Mouse (Mus musculus) neural tube, embryonic 15.5 days (tissue): ENCODE results near the gene Gm20388. TPM values are rescaled to one million over a fixed set of nuclear protein-coding genes. Genes with fewer than 3 reads are reported as not detected.

Source experiments
- ATAC-seq: fragments of 200-750 bp; cut with Nextera tagmentation; 2 replicates; pipeline ENCODE4 v1.8.0; 2017; ENCODE audit warnings: mild to moderate bottlenecking, moderate TSS enrichment, moderate library complexity; ENCODE audit not compliant: low FRiP score
- H3K27ac ChIP-seq: fragments of 300-500 bp; sonication (generic); replicated peaks from 2 replicates; pipeline ENCODE4 v1.5.1; 2015; ENCODE audit warnings: mild to moderate bottlenecking, inconsistent platforms
- H3K27me3 ChIP-seq: fragments of 300-500 bp; sonication (generic); replicated peaks from 2 replicates; pipeline ENCODE4 v1.6.1; 2015; ENCODE audit warnings: inconsistent platforms
- H3K36me3 ChIP-seq: fragments of 300-500 bp; sonication (generic); 2 replicates; pipeline ENCODE4 v1.6.1; 2015; ENCODE audit warnings: inconsistent platforms
- H3K4me1 ChIP-seq: fragments of 300-500 bp; sonication (generic); 2 replicates; pipeline ENCODE4 v1.6.1; 2015; ENCODE audit warnings: inconsistent platforms
- H3K4me2 ChIP-seq: fragments of 300-500 bp; sonication (generic); 2 replicates; pipeline ENCODE4 v1.6.1; 2015; ENCODE audit warnings: inconsistent platforms, mild to moderate bottlenecking, moderate library complexity
- H3K4me3 ChIP-seq: fragments of 300-500 bp; sonication (generic); replicated peaks from 2 replicates; pipeline ENCODE4 v1.5.1; 2015; ENCODE audit warnings: mild to moderate bottlenecking, inconsistent platforms
- H3K9ac ChIP-seq: fragments of 300-500 bp; sonication (generic); replicated peaks from 2 replicates; pipeline ENCODE4 v1.6.1; 2015; ENCODE audit warnings: mild to moderate bottlenecking, inconsistent platforms
- H3K9me3 ChIP-seq: fragments of 300-500 bp; sonication (generic); replicated peaks from 2 replicates; pipeline ENCODE4 v1.6.1; 2016; ENCODE audit warnings: inconsistent platforms
- WGBS: fragments of 180-500 bp; shearing (Covaris S2); methylation state at CpG from one replicate; pipeline ENCODE4 v1.1.7; 2015; ENCODE audit warnings: mixed read lengths; 5-methylcytosine and 5-hydroxymethylcytosine counted together
- polyA plus RNA-seq: library from polyadenylated mRNA; unstranded; fragments of >200 nt; fragmentation: Nextera tagmentation; extraction: Ambion mirVana; gene quantifications from 2 replicates; pipeline ENCODE4 v1.2.1, GENCODE M21; 2015

The Gm20388 gene
- polyA plus RNA-seq, 1 experiment from 2014 or later = not detected

GRCm38 (mm10) chr8:122482448-122482847 is 2571.8 kb downstream of the Gm20388 start:
- Histone ChIP-seq H3K4me3 (no peak overlapping the region), H3K9ac (no peak overlapping the region), H3K36me3 (peaks cover 67% of the 10 kb centered on the region), H3K4me1 (peaks cover 2% of the 10 kb centered on the region), H3K27me3 (no peaks in the 10 kb centered on the region), H3K9me3 (no peaks in the 10 kb centered on the region), H3K27ac (no peak overlapping the region), H3K4me2 (no peak overlapping the region)
- ATAC-seq = no peak
- WGBS = 97% methylated on average over 8 of the region's 8 CpGs

- Histone ChIP-seq H3K27me3 (no peaks in the 10 kb centered on the region), H3K36me3 (peaks cover 54% of the 10 kb centered on the region), H3K27ac (no peak overlapping the region), H3K4me3 (no peak overlapping the region), H3K9ac (no peak overlapping the region), H3K4me2 (no peak overlapping the region), H3K9me3 (no peaks in the 10 kb centered on the region), H3K4me1 (no peaks in the 10 kb centered on the region)
- ATAC-seq = no peak
- WGBS = 96% methylated on average over 7 of the region's 7 CpGs
These were observed 2573.2 kb downstream of the Gm20388 start for GRCm38 (mm10) chr8:122483877-122484276.

GRCm38 (mm10) chr8:122484831-122485230 is 2574.2 kb downstream of the Gm20388 start:
- Histone ChIP-seq H3K36me3 (peaks cover 45% of the 10 kb centered on the region), H3K4me2 (no peak overlapping the region), H3K4me3 (no peak overlapping the region), H3K27ac (no peak overlapping the region), H3K9me3 (no peaks in the 10 kb centered on the region), H3K9ac (no peak overlapping the region), H3K27me3 (no peaks in the 10 kb centered on the region), H3K4me1 (no peaks in the 10 kb centered on the region)
- ATAC-seq = no peak
- 90% methylated on average over 12 of the region's 12 CpGs for WGBS

GRCm38 (mm10) chr8:122488387-122488786 is 2577.7 kb downstream of the Gm20388 start:
- WGBS = 86% methylated on average over 9 of the region's 9 CpGs

GRCm38 (mm10) chr8:122497016-122497734 is 2586.5 kb downstream of the Gm20388 start:
- no peak for ATAC-seq
- H3K4me1 ChIP-seq = no peaks in the 10 kb centered on the region
- H3K36me3 ChIP-seq = no peaks in the 10 kb centered on the region
- H3K4me3 ChIP-seq = no peak overlapping the region
- H3K9me3 ChIP-seq = no peaks in the 10 kb centered on the region
- H3K4me2 ChIP-seq = no peak overlapping the region
- 83% methylated on average over 12 of the region's 12 CpGs for WGBS
- no peak overlapping the region for H3K9ac ChIP-seq
- no peak overlapping the region for H3K27ac ChIP-seq
- no peaks in the 10 kb centered on the region for H3K27me3 ChIP-seq

More at GRCm38 (mm10) chr8:122488387-122488786, 2577.7 kb downstream of the Gm20388 start:
- peaks cover 15% of the 10 kb centered on the region for H3K36me3 ChIP-seq
- no peaks in the 10 kb centered on the region for H3K9me3 ChIP-seq
- no peak overlapping the region for H3K4me3 ChIP-seq
- no peaks in the 10 kb centered on the region for H3K4me1 ChIP-seq
- H3K27me3 ChIP-seq = no peaks in the 10 kb centered on the region
- H3K4me2 ChIP-seq = no peak overlapping the region
- H3K27ac ChIP-seq = no peak overlapping the region
- no peak; the same call in 1 of the 2 replicates for ATAC-seq
- H3K9ac ChIP-seq = no peak overlapping the region

- no peaks in the 10 kb centered on the region for H3K9me3 ChIP-seq
- H3K4me1 ChIP-seq = no peaks in the 10 kb centered on the region
- H3K9ac ChIP-seq = no peak overlapping the region
- no peak for ATAC-seq
- H3K27me3 ChIP-seq = no peaks in the 10 kb centered on the region
- H3K36me3 ChIP-seq = no peaks in the 10 kb centered on the region
- H3K27ac ChIP-seq = no peak overlapping the region
- WGBS = 72% methylated on average over 17 of the region's 17 CpGs
- H3K4me3 ChIP-seq = no peak overlapping the region
- no peak overlapping the region for H3K4me2 ChIP-seq
These were observed 2587.3 kb downstream of the Gm20388 start for GRCm38 (mm10) chr8:122497912-122498311.

GRCm38 (mm10) chr8:122500856-122501255 is 2590.2 kb downstream of the Gm20388 start:
- Histone ChIP-seq H3K4me3 (no peak overlapping the region), H3K4me1 (no peaks in the 10 kb centered on the region), H3K36me3 (no peaks in the 10 kb centered on the region), H3K9me3 (no peaks in the 10 kb centered on the region), H3K9ac (no peak overlapping the region), H3K27ac (no peak overlapping the region), H3K27me3 (no peaks in the 10 kb centered on the region), H3K4me2 (no peak overlapping the region)
- peak; percentile 55; the same call in 1 of the 2 replicates for ATAC-seq
- WGBS = 38% methylated on average over 10 of the region's 10 CpGs

GRCm38 (mm10) chr8:122511552-122511951 is 2600.9 kb downstream of the Gm20388 start:
- Histone ChIP-seq H3K27ac (no peak overlapping the region), H3K9me3 (no peaks in the 10 kb centered on the region), H3K9ac (no peak overlapping the region), H3K4me3 (no peak overlapping the region), H3K4me2 (no peak overlapping the region), H3K27me3 (no peaks in the 10 kb centered on the region), H3K36me3 (no peaks in the 10 kb centered on the region), H3K4me1 (peaks cover 10% of the 10 kb centered on the region; the same call in 1 of the 2 replicates)
- WGBS = 65% methylated on average over 16 of the region's 16 CpGs
- ATAC-seq = no peak

GRCm38 (mm10) chr8:122512392-122512791 is 2601.8 kb downstream of the Gm20388 start:
- peaks cover 11% of the 10 kb centered on the region; the same call in 1 of the 2 replicates for H3K4me1 ChIP-seq
- ATAC-seq = no peak
- WGBS = 80% methylated on average over 7 of the region's 7 CpGs
- no peak overlapping the region for H3K9ac ChIP-seq
- no peak overlapping the region for H3K27ac ChIP-seq
- no peaks in the 10 kb centered on the region for H3K36me3 ChIP-seq
- no peak overlapping the region for H3K4me3 ChIP-seq
- H3K9me3 ChIP-seq = no peaks in the 10 kb centered on the region
- no peak overlapping the region for H3K4me2 ChIP-seq
- H3K27me3 ChIP-seq = no peaks in the 10 kb centered on the region

- 93% methylated on average over 14 of the region's 14 CpGs for WGBS
- H3K9me3 ChIP-seq = no peaks in the 10 kb centered on the region
- H3K4me2 ChIP-seq = no peak overlapping the region
- no peak overlapping the region for H3K27ac ChIP-seq
- H3K9ac ChIP-seq = no peak overlapping the region
- H3K27me3 ChIP-seq = no peaks in the 10 kb centered on the region
- H3K4me1 ChIP-seq = peaks cover 18% of the 10 kb centered on the region
- H3K36me3 ChIP-seq = no peaks in the 10 kb centered on the region
- ATAC-seq = no peak
- H3K4me3 ChIP-seq = no peak overlapping the region
These were observed 2605.1 kb downstream of the Gm20388 start for GRCm38 (mm10) chr8:122515699-122516098.

GRCm38 (mm10) chr8:122517541-122518190 is 2607.0 kb downstream of the Gm20388 start:
- peaks cover 8% of the 10 kb centered on the region for H3K4me1 ChIP-seq
- 21% methylated on average over 6 of the region's 6 CpGs for WGBS
- 0 out of 2 replicates have a peak overlapping the region, but pooled peaks have one; percentile 6 for H3K4me2 ChIP-seq
- H3K27me3 ChIP-seq = no peaks in the 10 kb centered on the region
- no peak for ATAC-seq
- peak overlapping the region; percentile 58 for H3K27ac ChIP-seq
- H3K9me3 ChIP-seq = no peaks in the 10 kb centered on the region
- no peak overlapping the region for H3K4me3 ChIP-seq
- no peak overlapping the region for H3K9ac ChIP-seq
- H3K36me3 ChIP-seq = no peaks in the 10 kb centered on the region

GRCm38 (mm10) chr8:122520611-122521010 is 2610.0 kb downstream of the Gm20388 start:
- no peak overlapping the region for H3K4me3 ChIP-seq
- peaks cover 34% of the 10 kb centered on the region for H3K4me1 ChIP-seq
- peaks cover 6% of the 10 kb centered on the region; the same call in 1 of the 2 replicates for H3K27me3 ChIP-seq
- no peak overlapping the region; the same call in 1 of the 2 replicates for H3K27ac ChIP-seq
- H3K36me3 ChIP-seq = no peaks in the 10 kb centered on the region
- WGBS = 76% methylated on average over 11 of the region's 11 CpGs
- ATAC-seq = no peak
- H3K4me2 ChIP-seq = no peak overlapping the region
- H3K9me3 ChIP-seq = no peaks in the 10 kb centered on the region
- no peak overlapping the region for H3K9ac ChIP-seq
